Mouse (Mus musculus) T-helper 2 cell (primary cell): ENCODE results near the gene Ank2.

Source experiments
- in situ Hi-C: fragments of 300-600 bp; cut with MboI, MseI; formaldehyde crosslinking; loops from one replicate; pipeline ENCODE4 v1.15.1; 2025; ENCODE audit warnings: high pct_unique_total_duplicates

Ank2 gene

DNA sequence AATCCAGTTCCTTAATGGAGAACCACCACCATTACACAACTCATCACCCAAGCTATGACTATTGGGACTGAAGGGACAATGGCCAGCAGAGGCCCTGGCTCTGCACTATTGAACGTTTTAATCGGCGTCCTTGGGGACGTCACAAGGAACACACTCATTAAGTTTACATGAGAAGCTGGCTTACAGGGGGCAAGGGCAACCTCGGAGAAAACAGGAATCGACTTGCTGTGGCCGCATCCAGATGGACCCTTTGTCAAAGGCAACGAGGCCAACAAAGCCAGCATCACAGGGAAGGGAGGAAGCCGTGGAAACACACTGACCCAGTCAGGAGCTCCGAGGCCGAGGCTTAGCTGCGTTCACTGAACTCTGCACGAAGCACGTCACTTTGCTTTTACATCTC is 205.1 kb downstream of the Ank2 start:
- in situ Hi-C loops: no loop called here

DNA sequence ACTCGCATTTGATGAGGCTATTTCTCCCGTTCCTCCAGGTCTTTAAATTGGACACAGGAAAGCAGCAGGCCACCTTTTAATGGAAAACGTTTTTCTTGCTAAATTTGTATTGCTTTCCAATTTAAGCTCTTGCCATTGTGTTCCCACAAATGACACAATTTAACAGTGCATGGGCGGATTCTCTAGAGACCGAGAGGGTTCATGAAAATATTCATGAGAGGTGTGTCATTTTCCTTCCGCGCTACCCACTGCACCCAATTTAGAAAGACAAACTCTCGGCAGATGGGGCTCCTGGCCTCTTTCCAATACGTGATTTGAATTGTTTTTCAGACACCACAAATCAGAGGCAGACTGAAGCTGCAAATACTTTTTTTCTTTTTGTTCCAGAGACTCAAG is 205.7 kb downstream of the Ank2 start:
- in situ Hi-C loops: no loop called here

DNA sequence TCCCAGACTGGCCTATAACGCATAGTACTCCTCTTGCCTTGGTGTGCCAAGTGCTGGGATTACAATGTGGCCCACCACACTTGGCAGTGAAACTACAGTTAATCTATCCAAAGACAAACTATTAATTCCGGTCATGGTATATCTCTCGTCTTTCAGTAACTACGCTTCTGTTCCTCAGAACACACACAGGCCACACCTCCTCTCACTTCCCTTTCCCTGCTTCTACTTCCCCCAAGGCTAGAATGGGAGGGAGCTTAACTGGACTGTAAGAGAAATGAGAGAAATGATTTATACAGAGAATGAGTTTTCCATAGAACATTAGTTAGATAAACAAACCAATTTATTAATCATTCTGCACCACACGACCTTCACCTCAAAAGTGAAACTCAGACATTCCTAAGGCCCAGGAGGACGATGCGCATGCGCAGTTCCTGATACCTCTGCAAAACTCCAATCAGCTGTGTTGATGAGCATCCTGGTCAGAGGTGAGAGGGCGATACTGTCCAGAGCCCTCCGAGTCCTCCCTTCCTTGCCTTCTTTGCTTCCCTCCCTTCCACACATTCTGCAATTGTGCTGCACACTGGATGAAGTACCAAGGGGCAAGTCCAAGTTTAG is 206.2 kb downstream of the Ank2 start:
- in situ Hi-C loops: no loop called here

DNA sequence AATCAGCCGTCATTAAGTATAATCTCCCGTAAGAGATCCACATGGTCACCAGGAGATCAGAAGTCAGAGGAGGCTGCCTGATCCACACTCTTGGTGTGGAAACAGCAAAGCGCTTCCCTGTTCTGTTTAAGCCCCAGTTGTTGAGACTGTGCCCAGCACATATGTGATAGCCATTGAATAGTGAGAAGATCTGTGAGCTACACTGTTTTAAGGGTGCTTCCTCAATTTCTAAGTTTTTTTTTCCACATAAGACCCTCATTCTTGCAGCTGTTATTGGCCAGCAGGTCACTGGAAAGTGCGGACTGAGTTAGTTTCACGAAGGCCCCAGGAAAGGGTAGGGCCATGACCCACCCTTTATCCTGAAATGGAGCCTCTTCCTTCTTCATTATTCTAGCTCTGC is 216.9 kb downstream of the Ank2 start:
- in situ Hi-C loops: loop anchor here (10.0 kb wide), 1 partner anchor 1757 kb away; no protein-coding TSS in a partner anchor

DNA sequence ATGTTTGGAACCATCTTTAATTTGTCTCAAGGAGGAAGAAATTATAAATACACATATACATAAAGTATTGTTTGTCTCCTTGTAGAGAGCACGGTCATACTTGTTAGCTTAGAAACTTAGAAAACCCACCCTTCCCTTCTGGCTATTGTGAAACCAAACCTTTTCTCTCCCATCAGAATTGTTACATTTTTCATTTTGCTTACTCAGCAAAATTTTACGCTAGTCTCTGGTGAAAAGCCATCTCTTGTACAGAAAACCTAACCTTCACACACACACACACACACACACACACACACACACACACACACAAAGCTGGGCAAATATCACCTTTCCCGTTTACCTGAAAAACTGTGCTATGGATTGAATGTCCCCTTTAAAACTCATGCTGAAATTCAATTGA is 217.8 kb downstream of the Ank2 start:
- in situ Hi-C loops: loop anchor here (10.0 kb wide), 1 partner anchor 1757 kb away; no protein-coding TSS in a partner anchor

DNA sequence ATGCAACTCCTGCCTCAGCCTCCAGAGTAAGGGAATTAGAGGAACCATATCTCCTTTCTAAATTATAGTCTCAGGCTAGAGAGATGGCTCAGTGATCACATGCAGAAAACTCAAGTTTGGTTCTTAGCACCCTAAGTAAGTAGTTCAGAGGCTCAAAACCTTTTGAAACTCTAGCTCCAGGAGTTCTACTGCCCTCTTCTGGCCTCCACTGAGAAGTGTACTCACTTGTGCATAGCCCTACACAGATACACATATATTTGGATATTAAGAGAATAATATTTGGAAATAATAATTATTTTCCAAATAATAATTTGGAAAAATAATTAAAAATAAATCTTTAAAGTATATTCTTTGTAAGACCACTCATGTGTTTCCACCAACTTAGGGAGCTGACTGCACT is 218.8 kb downstream of the Ank2 start:
- in situ Hi-C loops: loop anchor here (10.0 kb wide), 1 partner anchor 1756 kb away; no protein-coding TSS in a partner anchor

DNA sequence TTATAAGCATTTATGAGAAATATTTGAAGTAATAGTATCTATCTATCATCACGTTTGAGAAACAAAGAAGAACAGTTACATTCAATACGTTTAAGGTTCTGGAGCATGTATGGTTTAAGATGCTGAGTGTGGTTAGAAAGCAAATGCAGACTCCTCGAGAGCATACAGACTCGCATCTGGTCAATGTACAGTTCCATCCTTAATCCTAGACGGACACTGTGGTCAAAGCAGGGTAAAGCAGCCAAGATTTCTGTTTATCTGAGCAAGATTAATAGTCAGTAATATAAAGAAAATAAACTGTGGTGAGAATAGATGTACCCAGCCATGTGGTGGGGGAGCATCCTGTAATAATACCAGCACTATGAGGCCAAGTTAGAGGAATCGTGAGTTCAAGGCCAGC is 223.2 kb downstream of the Ank2 start:
- in situ Hi-C loops: no loop called here

DNA sequence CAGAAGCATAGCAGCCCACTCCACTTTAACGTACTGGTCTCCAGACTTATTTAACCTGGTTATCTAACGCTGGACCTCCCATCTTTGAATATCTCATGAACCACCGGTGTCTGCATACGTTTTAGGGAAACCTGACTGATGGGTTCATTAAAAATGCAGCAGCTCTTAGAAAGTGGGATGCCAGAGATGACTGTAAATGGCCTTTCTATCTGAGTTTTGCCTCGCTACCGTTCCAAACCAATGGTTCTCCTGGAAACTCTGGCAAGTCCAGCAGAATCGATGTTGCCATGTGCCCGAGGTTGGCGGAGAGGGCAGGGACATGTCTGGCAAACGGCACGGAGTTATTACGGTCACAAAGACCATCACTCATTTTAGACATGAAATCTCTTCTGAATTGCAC is 226.3 kb downstream of the Ank2 start:
- in situ Hi-C loops: no loop called here

DNA sequence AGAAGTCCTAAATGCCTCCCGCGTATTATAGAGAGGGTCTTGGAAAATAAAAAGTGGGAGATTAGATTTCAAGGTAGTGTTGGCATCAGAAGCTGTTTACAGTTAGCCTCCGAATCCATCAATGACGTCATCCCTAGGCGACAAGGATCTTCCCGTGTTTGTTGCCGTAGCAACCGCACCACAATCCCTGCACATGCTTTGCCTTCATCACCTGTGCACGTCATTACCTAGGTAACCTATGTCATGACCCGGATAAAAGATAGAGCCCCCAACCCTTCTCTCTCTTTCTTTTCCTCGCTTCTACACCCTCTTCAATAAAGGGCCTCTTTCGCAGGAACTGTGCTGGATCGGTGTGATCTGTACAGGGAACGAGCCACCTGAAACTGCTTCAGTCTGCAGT is 229.5 kb downstream of the Ank2 start:
- in situ Hi-C loops: no loop called here

DNA sequence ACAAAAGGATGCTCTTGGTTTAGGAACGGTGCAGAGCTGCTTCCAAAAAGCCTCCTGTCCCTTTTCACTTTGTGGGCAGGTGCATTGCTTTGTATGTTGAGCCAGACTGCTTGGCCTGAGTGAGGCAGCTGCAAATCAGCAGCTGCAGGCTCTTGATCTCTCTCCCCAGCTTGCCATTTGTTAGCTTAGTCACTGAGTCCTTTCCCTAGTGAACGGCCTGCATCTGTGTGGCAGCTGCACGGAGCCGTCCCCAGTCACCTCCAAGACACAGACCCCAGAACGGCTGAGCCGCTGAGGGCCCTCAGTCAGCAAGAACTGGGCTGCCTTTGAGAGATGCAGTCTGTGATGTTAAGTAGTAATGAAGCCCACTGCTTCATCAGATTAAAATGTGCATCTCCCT is 231.3 kb downstream of the Ank2 start:
- in situ Hi-C loops: no loop called here

DNA sequence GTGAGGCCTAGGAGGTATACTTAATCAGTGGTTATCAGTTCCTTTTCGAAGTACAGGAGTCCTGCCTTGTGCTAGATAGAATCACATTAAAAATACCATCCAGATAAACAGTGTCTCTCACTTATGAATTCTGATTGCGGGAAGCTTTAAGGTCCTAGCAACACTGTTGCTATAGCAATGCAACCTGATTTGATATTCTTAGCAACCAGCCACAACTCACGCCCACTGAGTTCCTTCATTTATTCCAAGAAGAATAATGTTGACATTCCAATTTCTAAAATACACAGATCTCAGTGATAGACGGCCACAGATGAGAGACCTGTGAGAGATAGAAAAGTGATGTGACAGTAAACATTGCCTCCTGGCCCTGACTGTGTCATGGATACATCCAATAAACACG is 233.4 kb downstream of the Ank2 start:
- in situ Hi-C loops: no loop called here

DNA sequence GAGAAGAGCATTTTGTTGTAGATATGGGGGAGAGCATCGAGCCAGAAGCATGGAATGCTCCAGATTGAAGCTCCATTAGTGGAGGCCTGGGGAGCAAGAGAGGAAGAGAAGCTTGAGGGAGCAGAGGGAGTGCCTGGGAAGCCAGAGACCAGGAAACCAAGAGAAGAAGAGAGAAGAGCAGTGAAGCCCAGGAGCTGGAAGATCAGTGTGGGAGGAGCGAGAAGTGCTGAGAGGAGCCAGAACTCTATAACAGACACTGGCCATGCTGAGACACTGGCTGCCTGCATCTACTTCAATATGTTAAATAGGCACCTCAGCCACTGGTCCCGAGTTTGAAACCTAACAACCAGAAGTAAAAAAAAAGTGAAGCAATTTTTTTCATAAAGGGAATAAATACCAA is 234.0 kb downstream of the Ank2 start:
- in situ Hi-C loops: no loop called here

DNA sequence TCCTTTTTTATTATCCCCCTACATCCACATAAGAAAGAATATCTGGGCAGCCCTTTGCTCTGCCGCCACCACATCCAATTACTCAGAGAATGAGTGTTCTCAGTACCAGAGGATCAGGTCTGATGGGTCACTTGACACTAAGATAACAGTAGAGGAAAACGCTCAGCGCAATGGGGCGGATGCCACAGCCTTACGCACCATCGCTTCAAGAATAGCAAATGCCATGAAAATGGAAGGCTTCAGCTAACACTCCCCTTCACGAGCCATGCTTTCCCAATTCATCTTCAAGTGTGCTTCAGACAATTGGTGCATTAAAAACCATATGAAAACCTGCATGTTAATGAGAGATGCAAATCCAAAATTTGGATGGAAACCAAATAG is 238.4 kb downstream of the Ank2 start:
- in situ Hi-C loops: no loop called here

DNA sequence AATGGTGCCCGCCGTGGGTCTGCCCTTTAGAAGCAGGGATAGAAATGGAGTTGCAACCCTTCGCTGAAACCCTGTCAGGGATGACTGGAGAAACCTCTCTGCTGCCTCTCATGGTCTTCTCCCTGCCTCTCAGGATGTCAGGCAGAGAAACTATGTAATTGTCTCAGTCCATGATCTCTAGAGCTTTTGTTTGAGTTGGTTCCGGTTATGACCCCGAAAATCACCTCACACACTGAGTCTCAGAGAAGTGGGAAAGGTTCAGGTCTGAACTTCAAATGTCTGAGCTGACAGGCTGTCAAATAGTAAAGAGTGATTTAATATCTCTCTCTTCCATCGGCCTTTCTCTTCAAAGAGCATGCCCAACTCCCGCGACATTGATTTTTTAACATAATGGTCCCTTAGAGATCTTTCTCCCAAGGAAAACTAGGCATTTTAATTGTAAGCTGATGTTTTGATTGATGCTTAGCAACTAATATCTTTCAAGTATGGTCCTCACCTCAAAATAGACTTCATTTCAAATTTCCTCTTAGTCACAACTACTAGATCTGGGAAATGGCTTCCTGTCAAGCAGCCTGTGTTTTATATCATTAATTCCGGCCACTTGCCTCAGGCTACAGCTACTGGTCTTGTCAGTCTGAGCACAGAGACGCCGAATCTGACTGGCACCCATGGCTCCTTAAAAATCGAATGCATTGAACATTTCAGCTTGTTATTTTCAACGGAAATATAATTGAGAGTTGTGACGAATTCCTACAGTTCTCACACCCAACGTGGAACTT is 239.0 kb downstream of the Ank2 start:
- in situ Hi-C loops: no loop called here

DNA sequence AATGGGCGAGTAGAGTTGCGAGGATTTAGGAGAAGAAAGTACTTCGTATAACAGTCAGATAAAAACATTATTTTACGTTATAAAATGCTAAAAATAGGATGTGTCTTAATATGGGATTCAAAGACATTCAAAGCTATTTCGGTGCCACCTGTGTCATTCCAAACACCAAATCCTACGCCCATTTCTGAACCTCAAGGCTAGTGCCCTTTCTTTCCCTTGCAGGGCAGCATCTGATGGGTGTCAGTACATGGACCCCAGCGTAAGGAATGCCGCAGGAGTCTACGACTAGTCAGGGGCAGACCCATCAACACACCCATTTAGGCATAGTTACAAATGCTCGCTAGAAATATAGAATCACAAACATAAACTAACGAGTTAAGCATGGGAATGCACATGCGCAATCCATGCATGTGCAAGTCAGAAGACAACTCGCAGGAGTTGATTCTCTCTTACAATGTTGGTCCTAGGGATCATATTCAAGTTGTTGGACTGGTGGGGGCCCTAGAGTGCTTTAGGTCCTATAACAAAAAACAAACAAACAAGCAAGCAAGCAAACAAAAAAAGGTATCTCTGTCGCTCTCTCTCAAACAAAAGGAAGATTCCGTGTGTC is 240.6 kb downstream of the Ank2 start:
- in situ Hi-C loops: no loop called here

DNA sequence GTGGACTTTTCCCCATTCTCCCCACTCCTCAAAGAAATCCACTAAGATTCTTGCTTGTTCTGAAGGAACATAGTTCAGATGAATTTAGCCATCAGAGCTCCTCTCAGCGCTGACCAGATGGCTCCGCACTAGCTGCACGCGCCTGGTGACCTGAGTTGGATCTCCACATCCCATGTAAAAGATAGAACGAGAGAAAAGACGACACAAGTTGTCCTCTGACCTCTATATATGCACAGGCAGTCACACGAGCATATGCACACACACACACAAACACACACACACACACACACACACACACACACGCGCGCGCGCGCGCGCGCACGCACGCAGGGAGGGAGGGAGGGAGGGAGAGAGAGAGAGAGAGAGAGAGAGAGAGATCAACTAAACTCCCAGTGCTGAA is 241.2 kb downstream of the Ank2 start:
- in situ Hi-C loops: no loop called here

DNA sequence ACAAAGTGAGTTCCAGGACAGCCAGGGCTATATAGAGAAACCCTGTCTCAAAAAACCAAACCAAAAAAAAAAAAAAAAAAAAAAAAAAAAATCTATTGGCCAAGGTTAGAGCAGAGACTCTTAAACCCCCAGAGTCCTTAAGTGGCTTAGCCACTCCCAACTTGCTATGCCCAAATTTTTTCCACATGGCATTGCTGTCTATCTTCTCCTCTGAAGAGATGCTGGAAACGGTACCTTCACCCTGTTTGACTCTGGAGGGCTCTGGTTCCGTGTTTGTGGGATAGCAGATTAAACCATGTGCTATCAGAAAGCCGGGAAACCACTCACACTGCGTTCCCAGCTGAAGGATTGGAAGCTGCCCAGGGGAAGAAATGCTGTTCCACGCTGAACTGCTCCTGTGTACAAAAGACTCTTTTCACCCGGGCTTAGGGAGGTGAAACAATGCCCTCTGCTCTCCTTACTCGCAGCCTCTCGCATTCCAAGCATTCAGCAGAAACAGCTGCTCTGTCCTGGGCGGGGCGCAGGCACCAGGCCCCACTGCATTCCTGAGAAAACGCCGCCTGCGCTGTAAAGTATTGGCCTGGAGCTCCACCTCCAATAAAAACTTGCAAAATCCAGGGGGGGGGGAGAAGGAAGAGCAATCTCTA is 241.7 kb downstream of the Ank2 start:
- in situ Hi-C loops: no loop called here

DNA sequence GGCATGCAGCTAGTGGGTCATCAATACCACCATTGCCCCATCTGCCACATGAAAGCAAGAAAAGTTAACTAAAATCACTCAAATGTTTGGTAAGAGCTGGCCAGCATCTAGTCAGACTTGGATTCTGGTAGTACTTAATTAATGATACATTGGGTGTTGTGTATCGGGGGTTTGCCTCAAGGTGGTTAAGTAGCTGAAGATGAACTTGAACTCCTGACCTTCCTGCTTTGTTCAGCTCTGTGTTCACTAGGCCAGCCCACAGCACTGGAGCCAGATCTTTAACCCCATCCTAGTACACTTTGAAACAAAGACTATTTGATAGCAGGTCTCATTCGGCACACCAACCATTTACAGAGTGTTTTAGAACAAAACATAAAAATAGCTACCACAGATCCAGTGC is 242.5 kb downstream of the Ank2 start:
- in situ Hi-C loops: no loop called here

DNA sequence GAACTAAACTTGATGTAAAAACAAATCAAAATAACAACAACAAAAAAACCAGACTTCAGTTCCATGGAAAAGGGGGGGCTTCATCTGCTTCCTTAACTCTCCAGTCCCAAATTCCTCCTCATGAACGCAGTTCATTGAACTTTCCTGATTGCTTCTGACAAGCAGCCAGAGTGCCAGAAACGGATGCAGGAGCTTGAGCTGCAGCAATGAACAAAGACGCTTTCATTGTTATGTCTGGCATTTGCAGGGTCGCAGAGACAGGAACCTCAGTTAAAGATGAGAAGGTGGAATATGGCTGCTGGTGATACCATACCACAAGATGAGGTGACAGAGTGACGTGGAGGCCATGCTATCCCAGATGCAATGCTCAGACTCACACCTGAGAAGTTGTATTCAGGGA is 248.2 kb downstream of the Ank2 start:
- in situ Hi-C loops: no loop called here

DNA sequence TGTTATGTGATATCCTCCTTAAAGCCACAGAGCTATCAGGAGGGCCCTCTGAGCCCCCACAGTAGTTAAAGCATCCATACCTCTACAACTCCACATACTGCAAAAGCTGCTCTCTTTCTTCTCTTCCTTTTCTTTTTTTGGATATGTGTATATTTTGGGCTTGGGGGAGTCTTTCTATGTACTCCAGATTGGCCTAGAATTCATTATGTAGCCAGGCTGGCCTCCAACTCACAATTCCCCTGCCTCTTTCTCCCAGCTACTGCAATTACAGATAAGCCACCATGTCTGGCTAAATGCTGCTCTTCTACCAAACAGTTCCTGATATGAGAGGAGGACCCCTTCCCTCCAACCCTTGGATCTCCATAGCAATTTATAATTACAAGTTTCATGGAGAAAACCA is 250.5 kb downstream of the Ank2 start:
- in situ Hi-C loops: no loop called here

DNA sequence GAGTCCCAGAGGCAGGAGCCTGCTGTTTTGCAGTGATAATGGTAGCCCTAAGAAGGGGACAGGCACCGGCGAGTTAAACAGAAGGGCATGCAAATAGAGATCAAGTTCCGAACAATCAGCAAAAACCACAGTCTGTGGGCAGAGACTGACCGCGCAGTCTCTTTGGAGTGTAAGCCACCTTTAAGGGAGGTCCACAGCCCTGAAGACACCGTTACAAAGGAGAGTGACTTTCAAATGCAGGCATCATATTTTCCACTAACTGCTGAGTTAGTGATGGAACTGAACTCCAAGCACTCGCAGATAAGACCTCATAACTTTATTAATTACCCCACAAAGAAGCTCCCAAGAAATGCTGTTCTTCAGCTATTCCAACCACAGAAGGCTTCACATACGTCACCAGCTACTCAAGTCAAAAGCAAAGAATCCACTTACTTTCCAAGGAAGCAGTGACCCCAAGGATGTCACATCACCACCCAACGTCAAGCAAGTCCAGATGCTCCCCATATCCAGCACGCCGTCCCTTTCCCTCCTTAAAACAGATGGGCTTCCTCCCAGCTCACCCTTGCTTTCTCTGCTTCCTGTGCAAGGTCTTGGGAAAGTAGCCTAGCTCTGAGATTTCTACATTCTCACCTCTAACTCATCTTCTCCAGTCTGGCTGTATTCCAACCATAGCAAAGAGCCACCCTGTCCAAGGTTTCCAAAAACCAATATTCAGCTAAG is 252.0 kb downstream of the Ank2 start:
- in situ Hi-C loops: no loop called here
